Mouse (Mus musculus) limb, embryonic 10.5 days (tissue): ENCODE measurements around the gene Ldha. TPM values are rescaled to one million over a fixed set of nuclear protein-coding genes. Genes with fewer than 3 reads are reported as not detected.
"Not testable (repeated sequence)": the region's sequence is repeated elsewhere in the genome, so short reads cannot be mapped to it uniquely, and the experiment has no call there.

ENCODE experiments used
- DNase-seq: peaks from one replicate; pipeline ENCODE4 v3.0.0-alpha.2; 2017; ENCODE audit warnings: low spot score
- H3K27ac ChIP-seq: fragments of 300-500 bp; sonication (generic); 2 replicates; pipeline ENCODE4 v1.5.1; 2016; ENCODE audit warnings: mild to moderate bottlenecking
- H3K27me3 ChIP-seq: fragments of 300-500 bp; sonication (generic); 2 replicates; pipeline ENCODE4 v1.6.1; 2016; ENCODE audit warnings: low read depth, mild to moderate bottlenecking; ENCODE audit not compliant: poor library complexity, severe bottlenecking
- H3K36me3 ChIP-seq: fragments of 300-500 bp; sonication (generic); 2 replicates; pipeline ENCODE4 v1.6.1; 2016; ENCODE audit warnings: mild to moderate bottlenecking, moderate library complexity
- H3K4me1 ChIP-seq: fragments of 300-500 bp; sonication (generic); 2 replicates; pipeline ENCODE4 v1.6.1; 2016
- H3K4me3 ChIP-seq: fragments of 300-500 bp; sonication (generic); 2 replicates; pipeline ENCODE4 v1.5.1; 2016; ENCODE audit warnings: mild to moderate bottlenecking, moderate library complexity
- H3K9me3 ChIP-seq: fragments of 300-500 bp; sonication (generic); replicated peaks from 2 replicates; pipeline ENCODE4 v1.6.1; 2016; ENCODE audit warnings: mild to moderate bottlenecking
- WGBS: fragments of 180-500 bp; shearing (Covaris S2); methylation state at CpG from one replicate; pipeline ENCODE4 v1.1.7; 2016; 5-methylcytosine and 5-hydroxymethylcytosine counted together
- polyA plus RNA-seq: library from polyadenylated mRNA; unstranded; fragments of >200 nt; fragmentation: Nextera tagmentation; extraction: Ambion mirVana; gene quantifications from 2 replicates; pipeline ENCODE4 v1.2.1, GENCODE M21; 2016

Gene Ldha
- polyA plus RNA-seq, 1 experiment from 2014 or later, result 2,714 TPM

- 58% methylated on average over 6 of the region's 6 CpGs for WGBS
Measured at GRCm38 (mm10) chr7:46859031-46859430, 17.8 kb downstream of the Ldha start.

DNA sequence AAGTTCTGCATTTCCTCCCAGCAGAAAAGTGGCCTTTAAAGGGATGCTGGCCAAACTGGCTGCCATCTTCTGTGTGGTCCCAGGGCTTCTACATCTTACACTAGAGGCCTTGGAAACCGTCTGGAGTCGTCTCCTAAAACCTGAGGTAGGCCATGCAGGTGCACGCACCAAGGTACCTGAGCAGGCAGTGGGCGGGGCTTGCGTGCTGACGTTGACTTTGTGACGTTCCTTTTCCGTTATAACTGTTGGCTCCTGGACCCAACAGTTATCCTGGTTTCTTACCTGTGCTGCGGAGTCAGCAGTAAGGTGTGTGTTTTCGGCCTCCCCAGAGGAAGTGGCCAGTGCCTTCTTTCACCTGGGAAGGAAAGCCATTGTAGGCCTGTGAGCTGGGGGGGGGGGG is 19.7 kb downstream of the Ldha start, which contains the start of gene Ldhc:
TSS of gene Ldhc (plus strand) at position 208 of the 400 bp plus-strand sequence.
- 46% methylated on average over 10 of the region's 10 CpGs for WGBS
- no peak within 1 kb of the TSS for H3K27ac ChIP-seq
- DNase-seq, result no peak

More at GRCm38 (mm10) chr7:46859031-46859430, 17.8 kb downstream of the Ldha start:
- Histone ChIP-seq H3K27ac (no peak overlapping the region), H3K4me1 (no peaks in the 10 kb centered on the region), H3K36me3 (peaks cover 27% of the 10 kb centered on the region), H3K4me3 (no peak overlapping the region), H3K9me3 (no peaks in the 10 kb centered on the region), H3K27me3 (no peaks in the 10 kb centered on the region)
- DNase-seq, result no peak

GRCm38 (mm10) chr7:46871988-46872387 is 30.7 kb downstream of the Ldha start:
- Histone ChIP-seq H3K4me3 (no peak overlapping the region), H3K4me1 (no peaks in the 10 kb centered on the region), H3K27me3 (no peaks in the 10 kb centered on the region), H3K27ac (no peak overlapping the region), H3K9me3 (no peaks in the 10 kb centered on the region), H3K36me3 (no peaks in the 10 kb centered on the region)
- DNase-seq, result no peak
- WGBS, result 84% methylated on average over 4 of the region's 4 CpGs

More for the DNA sequence above, 19.7 kb downstream of the Ldha start, which contains the start of gene Ldhc:
- Histone ChIP-seq H3K9me3 (no peaks in the 10 kb centered on the region), H3K4me3 (no peak within 1 kb of the TSS), H3K4me1 (no peaks in the 10 kb centered on the region), H3K36me3 (peaks cover 7% of the 10 kb centered on the region), H3K27me3 (no peaks in the 10 kb centered on the region)

GRCm38 (mm10) chr7:46876841-46877240 is 35.6 kb downstream of the Ldha start:
- WGBS, result 68% methylated on average over 4 of the region's 4 CpGs
- DNase-seq, result no peak
- Histone ChIP-seq H3K36me3 (peaks cover 13% of the 10 kb centered on the region), H3K27me3 (no peaks in the 10 kb centered on the region), H3K4me3 (no peak overlapping the region), H3K27ac (no peak overlapping the region), H3K4me1 (no peaks in the 10 kb centered on the region), H3K9me3 (no peaks in the 10 kb centered on the region)

GRCm38 (mm10) chr7:46877255-46877654 is 36.0 kb downstream of the Ldha start:
- H3K9me3 ChIP-seq, result no peaks in the 10 kb centered on the region
- 86% methylated on average over 6 of the region's 6 CpGs for WGBS
- H3K4me1 ChIP-seq, result no peaks in the 10 kb centered on the region
- no peak for DNase-seq
- no peak overlapping the region for H3K4me3 ChIP-seq
- H3K36me3 ChIP-seq, result peaks cover 13% of the 10 kb centered on the region
- H3K27ac ChIP-seq, result no peak overlapping the region
- H3K27me3 ChIP-seq, result no peaks in the 10 kb centered on the region

- no peak for DNase-seq
- Histone ChIP-seq H3K4me3 (no peak overlapping the region), H3K9me3 (no peaks in the 10 kb centered on the region), H3K4me1 (no peaks in the 10 kb centered on the region), H3K36me3 (peaks cover 28% of the 10 kb centered on the region), H3K27me3 (no peaks in the 10 kb centered on the region), H3K27ac (no peak overlapping the region)
- 97% methylated on average over 5 of the region's 5 CpGs for WGBS
Measured at GRCm38 (mm10) chr7:46879851-46880250, 38.6 kb downstream of the Ldha start.

DNA sequence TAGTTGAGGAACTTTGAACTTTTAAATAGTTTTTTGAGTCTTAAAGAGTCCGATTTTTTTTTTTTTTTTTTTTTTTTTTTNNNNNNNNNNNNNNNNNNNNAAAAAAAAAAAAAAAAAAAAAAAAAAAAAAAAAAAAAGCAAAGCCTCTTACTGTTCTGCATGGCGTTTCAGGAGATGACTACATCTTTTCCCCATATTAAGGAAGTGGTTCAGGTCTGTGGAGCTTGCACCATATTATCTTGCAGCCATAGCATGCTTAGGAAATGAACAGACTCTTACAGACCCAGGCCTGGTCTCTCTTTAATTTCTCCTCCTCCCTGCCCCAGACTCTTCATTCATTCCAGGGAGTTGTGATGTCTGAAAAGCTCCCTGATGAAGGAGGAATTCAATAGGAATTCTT is 39.7 kb downstream of the Ldha start:
- Histone ChIP-seq H3K9me3 (no peaks in the 10 kb centered on the region), H3K4me1 (no peaks in the 10 kb centered on the region), H3K36me3 (peaks cover 40% of the 10 kb centered on the region), H3K27me3 (no peaks in the 10 kb centered on the region), H3K27ac (no peak overlapping the region), H3K4me3 (no peak overlapping the region)
- DNase-seq, result no peak
- WGBS, result 88% methylated on average over 2 of the region's 2 CpGs

DNA sequence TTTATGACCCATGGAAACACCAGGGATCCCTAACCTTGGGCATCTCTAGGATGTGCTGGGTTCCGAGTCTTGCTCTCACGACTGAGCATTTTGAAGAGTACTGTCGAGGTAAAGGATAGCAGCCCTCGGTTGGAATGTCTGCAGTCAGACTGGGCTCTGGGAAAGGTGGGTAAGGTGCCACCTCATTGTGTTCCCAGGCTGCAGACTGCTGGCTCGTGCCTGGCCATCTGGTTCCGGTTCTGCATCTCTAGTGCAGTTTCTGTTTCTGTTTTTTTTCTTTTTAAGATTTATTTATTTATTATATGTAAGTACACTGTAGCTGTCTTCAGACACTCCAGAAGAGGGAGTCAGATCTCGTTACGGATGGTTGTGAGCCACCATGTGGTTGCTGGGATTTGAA is 40.7 kb downstream of the Ldha start:
- not testable (repeated sequence) for H3K4me1 ChIP-seq, H3K27ac ChIP-seq, H3K4me3 ChIP-seq, DNase-seq, H3K9me3 ChIP-seq, H3K27me3 ChIP-seq
- H3K36me3 ChIP-seq, result peaks cover 49% of the 10 kb centered on the region
- WGBS, result 92% methylated on average over 8 of the region's 8 CpGs

GRCm38 (mm10) chr7:46883304-46883703 is 42.0 kb downstream of the Ldha start:
- WGBS, result 93% methylated on average over 3 of the region's 3 CpGs
- Histone ChIP-seq H3K27me3 (no peaks in the 10 kb centered on the region), H3K4me3 (no peak overlapping the region), H3K9me3 (no peaks in the 10 kb centered on the region), H3K36me3 (peaks cover 63% of the 10 kb centered on the region), H3K27ac (no peak overlapping the region), H3K4me1 (no peaks in the 10 kb centered on the region)
- no peak for DNase-seq

GRCm38 (mm10) chr7:46895511-46895910 is 54.2 kb downstream of the Ldha start:
- Histone ChIP-seq H3K9me3 (no peaks in the 10 kb centered on the region), H3K27ac (no peak overlapping the region), H3K36me3 (peaks cover 99% of the 10 kb centered on the region), H3K27me3 (no peaks in the 10 kb centered on the region), H3K4me1 (no peaks in the 10 kb centered on the region), H3K4me3 (no peak overlapping the region)
- no peak for DNase-seq
- 84% methylated on average over 3 of the region's 3 CpGs for WGBS

- WGBS, result 96% methylated on average over 3 of the region's 3 CpGs
- Histone ChIP-seq H3K27me3 (no peaks in the 10 kb centered on the region), H3K4me1 (no peaks in the 10 kb centered on the region), H3K27ac (no peak overlapping the region), H3K4me3 (no peak overlapping the region), H3K9me3 (no peaks in the 10 kb centered on the region), H3K36me3 (peaks cover 98% of the 10 kb centered on the region)
- no peak for DNase-seq
Measured at GRCm38 (mm10) chr7:46899343-46899742, 58.1 kb downstream of the Ldha start.

Other genes with a start within 250 kb of the Ldha start
- gene Sergef, start 201.7 kb upstream of the Ldha start, polyA plus RNA-seq, result 12.1 and 12.7 TPM in 2 replicates
- gene Tph1, start 168.9 kb upstream of the Ldha start, polyA plus RNA-seq, result not detected in 2 replicates
- 47.4 and 47.6 TPM in 2 replicates for gene Saal1, start 130.8 kb upstream of the Ldha start, polyA plus RNA-seq
- gene Saa3, start 125.8 kb upstream of the Ldha start, polyA plus RNA-seq, result 0.15 TPM in 1 of 2 replicates, not detected in the other
- not detected in 2 replicates for gene Saa4, start 108.9 kb upstream of the Ldha start, polyA plus RNA-seq
- 1.4 and 3.3 TPM in 2 replicates for gene Saa1, start 98.5 kb upstream of the Ldha start, polyA plus RNA-seq
- 1.7 TPM in 2 replicates for gene Saa2, start 89.7 kb upstream of the Ldha start, polyA plus RNA-seq
- 19.0 and 19.5 TPM in 2 replicates for gene Hps5, start 45.4 kb upstream of the Ldha start, polyA plus RNA-seq
- 50.2 and 52.4 TPM in 2 replicates for gene Gtf2h1, start 45.4 kb upstream of the Ldha start, polyA plus RNA-seq
- gene Ldhc, start 19.7 kb downstream of the Ldha start, polyA plus RNA-seq, result 0.10 and 0.13 TPM in 2 replicates
- gene Tsg101, start 78.5 kb downstream of the Ldha start, polyA plus RNA-seq, result 236 and 252 TPM in 2 replicates
- 11.7 and 12.1 TPM in 2 replicates for gene Uevld, start 117.1 kb downstream of the Ldha start, polyA plus RNA-seq
- gene Gm9999, start 142.1 kb downstream of the Ldha start, polyA plus RNA-seq, result not detected in 2 replicates
- gene Spty2d1, start 166.9 kb downstream of the Ldha start, polyA plus RNA-seq, result 11.2 and 11.9 TPM in 2 replicates
- gene Tmem86a, start 209.1 kb downstream of the Ldha start, polyA plus RNA-seq, result 8.3 and 11.8 TPM in 2 replicates